Mouse (Mus musculus) liver, embryonic 14.5 days (tissue): ENCODE results near the gene Tcn2.

ENCODE experiments used
- CTCF ChIP-seq: IDR thresholded peaks from 2 replicates; pipeline ENCODE4 v1.5.1; 2016; ENCODE audit warnings: antibody characterized with exemption, low read depth, control low read depth
- EP300 ChIP-seq: IDR thresholded peaks from 2 replicates; pipeline ENCODE4 v1.6.1; 2016; ENCODE audit warnings: antibody characterized with exemption, low read depth

DNA sequence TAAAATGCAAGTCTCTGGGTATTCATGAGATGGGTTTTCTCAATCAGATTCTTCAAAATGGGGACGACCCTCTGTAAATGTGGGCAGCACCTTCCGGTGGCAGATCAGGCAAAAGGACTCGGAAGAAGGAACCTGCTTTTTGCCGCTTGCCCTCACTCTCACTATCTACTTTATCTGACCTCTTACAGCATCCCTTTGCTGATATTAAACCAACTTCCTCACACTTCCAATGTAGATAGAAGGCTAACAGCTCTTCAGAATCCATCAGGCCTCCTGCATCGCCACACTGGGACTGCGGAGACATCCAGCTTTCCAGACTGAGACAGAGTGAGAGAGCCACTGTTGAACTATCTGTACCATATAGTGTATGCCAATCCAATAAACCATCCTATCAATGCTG lies 9.2 kb downstream of the Tcn2 start:
- no peak for TF ChIP-seq EP300
- no peak for TF ChIP-seq CTCF
